Mouse (Mus musculus): ENCODE results near the gene Itsn1. TPM values are rescaled to one million over a fixed set of nuclear protein-coding genes. Genes with fewer than 3 reads are reported as not detected.

Itsn1 gene
- 46.6 and 48.6 TPM in 2 replicates for polyA plus RNA-seq (2012; rRNA removed)
- polyA plus RNA-seq (2014; fragmentation: Nextera tagmentation; extraction: Ambion mirVana), result 24.8 and 30.2 TPM in 2 replicates

- no peaks in the 10 kb centered on the region for H3K36me3 ChIP-seq (ENCODE audit: control insufficient read depth, insufficient read depth, low read length)
- peak within 1 kb of the TSS; percentile 89 for H3K27ac ChIP-seq (replicated peaks; ENCODE audit: low read depth, low read length)
- peak; percentile 93 for ATAC-seq (ENCODE audit: low FRiP score, low read depth)
- under 1% methylated on average over 30 of the region's 33 CpGs for WGBS
- peak within 1 kb of the TSS; percentile 93 for H3K9ac ChIP-seq (ENCODE audit: low read depth, low read length, severe bottlenecking)
- peak within 1 kb of the TSS; percentile 78 for H3K4me2 ChIP-seq (replicated peaks; ENCODE audit: low read depth, low read length, severe bottlenecking)
- H3K4me3 ChIP-seq (replicated peaks; ENCODE audit: low read length), result peak within 1 kb of the TSS; percentile 80
- H3K4me1 ChIP-seq (ENCODE audit: control insufficient read depth, insufficient read depth, low read length), result peaks cover 30% of the 10 kb centered on the region
- DNase-seq (ENCODE audit: low spot score), result peak; percentile 98
- no peaks in the 10 kb centered on the region for H3K9me3 ChIP-seq (ENCODE audit: control insufficient read depth, low read length)
- TF ChIP-seq POLR2A (IDR thresholded peaks at IDR 0.05; ENCODE audit: borderline replicate concordance, extremely low read depth, insufficient read depth, insufficient read length), result peak; percentile 77; the same call in 1 of the 2 replicates
- no peaks in the 10 kb centered on the region for H3K27me3 ChIP-seq (ENCODE audit: control insufficient read depth, insufficient read depth, low read length)
Observed at GRCm38 (mm10) chr16:91729066-91729482, at the start of gene Itsn1. Gene Itsn1, plus strand, starts transcription at chr16:91729281.

GRCm38 (mm10) chr16:91680656-91681055 is 48.4 kb upstream of the Itsn1 start:
- Histone ChIP-seq H3K27me3 (ENCODE audit: control insufficient read depth, insufficient read depth, low read length) (no peaks in the 10 kb centered on the region), H3K4me1 (ENCODE audit: control insufficient read depth, insufficient read depth, low read length) (no peaks in the 10 kb centered on the region), H3K4me2 (replicated peaks; ENCODE audit: low read depth, low read length, severe bottlenecking) (no peak overlapping the region), H3K9me3 (ENCODE audit: control insufficient read depth, low read length) (no peaks in the 10 kb centered on the region), H3K4me3 (replicated peaks; ENCODE audit: low read length) (no peak overlapping the region), H3K9ac (ENCODE audit: low read depth, low read length, severe bottlenecking) (no peak overlapping the region), H3K27ac (replicated peaks; ENCODE audit: low read depth, low read length) (no peak overlapping the region), H3K36me3 (ENCODE audit: control insufficient read depth, insufficient read depth, low read length) (peaks cover 75% of the 10 kb centered on the region)
- DNase-seq (ENCODE audit: low spot score) (no peak), ATAC-seq (ENCODE audit: low FRiP score, low read depth) (no peak)
- no peak for TF ChIP-seq POLR2A (IDR thresholded peaks at IDR 0.05; ENCODE audit: borderline replicate concordance, extremely low read depth, insufficient read depth, insufficient read length)
- 83% methylated on average over 5 of the region's 5 CpGs for WGBS

- no peak for TF ChIP-seq POLR2A (IDR thresholded peaks at IDR 0.05; ENCODE audit: borderline replicate concordance, extremely low read depth, insufficient read depth, insufficient read length)
- Histone ChIP-seq H3K36me3 (ENCODE audit: control insufficient read depth, insufficient read depth, low read length) (peaks cover 38% of the 10 kb centered on the region), H3K4me2 (replicated peaks; ENCODE audit: low read depth, low read length, severe bottlenecking) (no peak overlapping the region), H3K9ac (ENCODE audit: low read depth, low read length, severe bottlenecking) (no peak overlapping the region), H3K9me3 (ENCODE audit: control insufficient read depth, low read length) (no peaks in the 10 kb centered on the region), H3K27me3 (ENCODE audit: control insufficient read depth, insufficient read depth, low read length) (no peaks in the 10 kb centered on the region), H3K27ac (replicated peaks; ENCODE audit: low read depth, low read length) (no peak overlapping the region), H3K4me3 (replicated peaks; ENCODE audit: low read length) (no peak overlapping the region), H3K4me1 (ENCODE audit: control insufficient read depth, insufficient read depth, low read length) (peaks cover 8% of the 10 kb centered on the region; the same call in 1 of the 2 replicates)
- DNase-seq (ENCODE audit: low spot score) (no peak), ATAC-seq (ENCODE audit: low FRiP score, low read depth) (no peak)
- WGBS, result 85% methylated on average over 5 of the region's 5 CpGs
Observed at GRCm38 (mm10) chr16:91685526-91685925, 43.6 kb upstream of the Itsn1 start.

- Histone ChIP-seq H3K9me3 (ENCODE audit: control insufficient read depth, low read length) (no peaks in the 10 kb centered on the region), H3K36me3 (ENCODE audit: control insufficient read depth, insufficient read depth, low read length) (peaks cover 42% of the 10 kb centered on the region), H3K4me3 (replicated peaks; ENCODE audit: low read length) (no peak overlapping the region), H3K9ac (ENCODE audit: low read depth, low read length, severe bottlenecking) (no peak overlapping the region), H3K4me2 (replicated peaks; ENCODE audit: low read depth, low read length, severe bottlenecking) (no peak overlapping the region), H3K27ac (replicated peaks; ENCODE audit: low read depth, low read length) (no peak overlapping the region), H3K4me1 (ENCODE audit: control insufficient read depth, insufficient read depth, low read length) (peaks cover 8% of the 10 kb centered on the region; the same call in 1 of the 2 replicates), H3K27me3 (ENCODE audit: control insufficient read depth, insufficient read depth, low read length) (no peaks in the 10 kb centered on the region)
- ATAC-seq (ENCODE audit: low FRiP score, low read depth) (no peak), DNase-seq (ENCODE audit: low spot score) (no peak)
- TF ChIP-seq POLR2A (IDR thresholded peaks at IDR 0.05; ENCODE audit: borderline replicate concordance, extremely low read depth, insufficient read depth, insufficient read length), result no peak
- WGBS, result 82% methylated on average over 5 of the region's 5 CpGs
Observed at GRCm38 (mm10) chr16:91686369-91686768, 42.7 kb upstream of the Itsn1 start.

- Histone ChIP-seq H3K4me2 (replicated peaks; ENCODE audit: low read depth, low read length, severe bottlenecking) (peak overlapping the region; percentile 86), H3K27me3 (ENCODE audit: control insufficient read depth, insufficient read depth, low read length) (no peaks in the 10 kb centered on the region), H3K9me3 (ENCODE audit: control insufficient read depth, low read length) (no peaks in the 10 kb centered on the region), H3K36me3 (ENCODE audit: control insufficient read depth, insufficient read depth, low read length) (peaks cover 26% of the 10 kb centered on the region), H3K27ac (replicated peaks; ENCODE audit: low read depth, low read length) (0 out of 2 replicates have a peak overlapping the region, but pooled peaks have one; percentile 48), H3K4me3 (replicated peaks; ENCODE audit: low read length) (peak overlapping the region; percentile 90), H3K9ac (ENCODE audit: low read depth, low read length, severe bottlenecking) (peak overlapping the region; percentile 87), H3K4me1 (ENCODE audit: control insufficient read depth, insufficient read depth, low read length) (peaks cover 8% of the 10 kb centered on the region; the same call in 1 of the 2 replicates)
- ATAC-seq (ENCODE audit: low FRiP score, low read depth) (peak; percentile 27; the same call in 1 of the 2 replicates), DNase-seq (ENCODE audit: low spot score) (no peak)
- no peak for TF ChIP-seq POLR2A (IDR thresholded peaks at IDR 0.05; ENCODE audit: borderline replicate concordance, extremely low read depth, insufficient read depth, insufficient read length)
- under 1% methylated on average over 29 of the region's 51 CpGs for WGBS
Observed at GRCm38 (mm10) chr16:91688023-91688618, 41.0 kb upstream of the Itsn1 start.
